ENCODE assay signal across 1 mouse cellular context in genomic region chr17:14959979-14960378, GRCm38 (mm10).
TF ChIP-seq lines count a peak whose summit lies in the region.

No protein-coding gene starts in this region.

TF ChIP-seq in CH12.LX, 34 proteins besides CTCF, POLR2A, EP300 and RAD21:
- TF ChIP-seq MAFK (IDR thresholded peaks at IDR 0.05; ENCODE audit: insufficient replicate concordance, low read length) (peak; percentile 32; the same call in 1 of the 2 replicates), JUND (conservative IDR thresholded peaks at IDR 0.05; ENCODE audit: low read depth, low read length) (no peak), ZC3H11A (IDR thresholded peaks at IDR 0.05; ENCODE audit: low read depth, low read length) (no peak), E2F4 (IDR thresholded peaks at IDR 0.05; ENCODE audit: insufficient replicate concordance, low read depth, low read length) (no peak), SMC3 (IDR thresholded peaks at IDR 0.05; ENCODE audit: low read depth, low read length) (no peak), IRF4 (IDR thresholded peaks at IDR 0.05; ENCODE audit: low read depth, low read length) (no peak), PAX5 (IDR thresholded peaks at IDR 0.05; ENCODE audit: low read length) (no peak), USF2 (conservative IDR thresholded peaks at IDR 0.05; ENCODE audit: low read depth, low read length) (no peak), KAT2A (IDR thresholded peaks at IDR 0.05; ENCODE audit: insufficient replicate concordance, low read length) (0 out of 2 replicates have a peak, but pooled peaks have one; percentile 36), MEF2A (IDR thresholded peaks at IDR 0.05; ENCODE audit: borderline replicate concordance, low read depth, low read length) (no peak; the same call in 1 of the 2 replicates), CHD1 (IDR thresholded peaks at IDR 0.05; ENCODE audit: low read depth, low read length) (peak; percentile 96), HCFC1 (IDR thresholded peaks at IDR 0.05; ENCODE audit: low read depth, low read length) (no peak), BHLHE40 (IDR thresholded peaks at IDR 0.05; ENCODE audit: low read depth, low read length) (no peak), JUN (IDR thresholded peaks at IDR 0.05; ENCODE audit: insufficient read depth, low read depth, low read length) (no peak), MYC (IDR thresholded peaks at IDR 0.05; ENCODE audit: low read depth, low read length) (peak; percentile 50; the same call in 1 of the 2 replicates), ZMIZ1 (IDR thresholded peaks at IDR 0.05; ENCODE audit: low read depth, low read length) (0 out of 2 replicates have a peak, but pooled peaks have one; percentile 53), MXI1 (IDR thresholded peaks at IDR 0.05; ENCODE audit: low read depth, low read length) (peak; percentile 87), POLR2AphosphoS2 (IDR thresholded peaks at IDR 0.05; ENCODE audit: low read depth, low read length) (no peak), NRF1 (IDR thresholded peaks at IDR 0.05; ENCODE audit: low read depth, low read length) (no peak), ZKSCAN1 (IDR thresholded peaks at IDR 0.05; ENCODE audit: borderline replicate concordance, low read depth, low read length) (no peak), CHD2 (IDR thresholded peaks at IDR 0.05; ENCODE audit: low read length) (no peak), UBTF (IDR thresholded peaks at IDR 0.05; ENCODE audit: low read depth, low read length) (no peak), USF1 (IDR thresholded peaks at IDR 0.05; ENCODE audit: low read depth, low read length) (no peak), ELF1 (IDR thresholded peaks at IDR 0.05; ENCODE audit: low read depth, low read length) (no peak), ETS1 (conservative IDR thresholded peaks at IDR 0.05; ENCODE audit: low read depth, low read length) (peak; percentile 12; the same call in 1 of the 2 replicates), NELFE (IDR thresholded peaks at IDR 0.05; ENCODE audit: low read depth, low read length) (no peak), GABPA (IDR thresholded peaks at IDR 0.05; ENCODE audit: insufficient replicate concordance, low read depth, low read length) (no peak), ZNF384 (IDR thresholded peaks at IDR 0.05; ENCODE audit: low read depth, low read length) (no peak), MAZ (IDR thresholded peaks at IDR 0.05; ENCODE audit: low read depth, low read length) (no peak), MAX (IDR thresholded peaks at IDR 0.05; ENCODE audit: low read length) (peak; percentile 63; the same call in 1 of the 2 replicates), RCOR1 (conservative IDR thresholded peaks at IDR 0.05; ENCODE audit: low read depth, low read length) (no peak), SIN3A (IDR thresholded peaks at IDR 0.05; ENCODE audit: low read length) (peak; percentile 91), TCF12 (IDR thresholded peaks at IDR 0.05; ENCODE audit: low read depth, low read length) (peak; percentile 47; the same call in 1 of the 2 replicates), TBP (conservative IDR thresholded peaks at IDR 0.05; ENCODE audit: low read depth, low read length) (0 out of 2 replicates have a peak, but pooled peaks have one; percentile 45)
